Mouse (Mus musculus) C2C12 (cell line): ENCODE data around the gene Secisbp2.

Source experiments
- CEBPB ChIP-seq: IDR thresholded peaks from one replicate; pipeline ENCODE4 v1.6.1; 2011; ENCODE audit warnings: low read depth, mild to moderate bottlenecking, control low read depth, moderate library complexity
- CTCF ChIP-seq: IDR thresholded peaks from one replicate; pipeline ENCODE4 v1.5.1; 2011; ENCODE audit not compliant: control insufficient read depth, insufficient read depth, insufficient read length
- MAX ChIP-seq: IDR thresholded peaks from one replicate; pipeline ENCODE4 v1.6.1; 2011; ENCODE audit warnings: mild to moderate bottlenecking, control low read depth
- MYOD1 ChIP-seq: IDR thresholded peaks from one replicate; pipeline ENCODE4 v1.6.1; 2011; ENCODE audit warnings: low read depth; ENCODE audit not compliant: control insufficient read depth, insufficient read length
- USF1 ChIP-seq: IDR thresholded peaks from one replicate; pipeline ENCODE4 v1.6.1; 2011; ENCODE audit warnings: low read depth, mild to moderate bottlenecking, control low read depth, moderate library complexity

DNA sequence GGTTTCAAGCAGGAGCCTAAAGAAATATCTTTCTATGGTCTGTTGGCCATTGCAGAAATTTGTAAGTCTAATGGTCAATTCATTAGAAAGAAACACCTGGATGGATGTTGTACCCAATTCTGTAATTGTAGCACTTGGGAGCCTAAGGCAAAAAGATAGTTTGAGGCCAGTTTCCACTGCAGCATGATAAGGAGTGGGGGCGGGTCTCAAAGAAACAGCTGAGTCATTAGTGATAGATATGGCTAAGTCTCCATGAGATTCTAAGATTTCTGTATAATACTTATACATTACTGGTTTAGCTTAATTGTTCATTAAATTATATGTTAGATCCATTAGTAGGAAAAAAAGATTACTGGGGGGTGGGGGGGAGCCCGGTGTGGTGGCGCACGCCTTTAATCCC, 3.3 kb upstream of the Secisbp2 start:
- TF ChIP-seq CEBPB (no peak), CTCF (no peak), MYOD1 (no peak), MAX (no peak), USF1 (no peak)
